Mouse (Mus musculus) fibroblast of lung, adult 2 months (primary cell): ENCODE measurements around the gene Mta1.

Experiments
- DNase-seq: peaks from one replicate; pipeline ENCODE4 v3.0.0-alpha.2; 2011; ENCODE audit warnings: low read depth

Mta1 gene

GRCm38 (mm10) chr12:113186326-113187010 lies 88.4 kb downstream of the Mta1 start:
- no peak for DNase-seq
